Mouse (Mus musculus) heart, embryonic 11.5 days (tissue): Measurements from ENCODE around the gene Atf1. TPM values are rescaled to one million over a fixed set of nuclear protein-coding genes. Genes with fewer than 3 reads are reported as not detected.

Experiments used
- polyA plus RNA-seq: library from polyadenylated mRNA; unstranded; fragments of >200 nt; fragmentation: Nextera tagmentation; extraction: Ambion mirVana; gene quantifications from 2 replicates; pipeline ENCODE4 v1.2.1, GENCODE M21; 2014

Atf1 gene
- polyA plus RNA-seq, 1 experiment from 2014 or later = 33.7 TPM

Other genes with a start within 250 kb of the Atf1 start
- gene Dip2b, start 189.2 kb upstream of the Atf1 start, polyA plus RNA-seq = 16.6 and 17.6 TPM in 2 replicates
- not detected in 2 replicates for gene Tmprss12, start 53.0 kb downstream of the Atf1 start, polyA plus RNA-seq
- gene Mettl7a1, start 76.3 kb downstream of the Atf1 start, polyA plus RNA-seq = 2.5 and 2.7 TPM in 2 replicates
- not detected in 2 replicates for gene Mettl7a3, start 107.1 kb downstream of the Atf1 start, polyA plus RNA-seq
- gene Methig1, start 125.3 kb downstream of the Atf1 start, polyA plus RNA-seq = not detected in 2 replicates
- not detected in 2 replicates for gene Mettl7a2, start 125.4 kb downstream of the Atf1 start, polyA plus RNA-seq
- not detected in 2 replicates for gene Higd1c, start 136.7 kb downstream of the Atf1 start, polyA plus RNA-seq
- not detected in 2 replicates for gene Gm5475, start 194.3 kb downstream of the Atf1 start, polyA plus RNA-seq
- gene Slc11a2, start 197.3 kb downstream of the Atf1 start, polyA plus RNA-seq = 14.9 and 15.5 TPM in 2 replicates
- 19.0 and 19.3 TPM in 2 replicates for gene Letmd1, start 241.2 kb downstream of the Atf1 start, polyA plus RNA-seq